Mouse (Mus musculus) stomach, postnatal 0 days (tissue): Measurements from ENCODE around the gene Kptn.

Experiments
- CTCF ChIP-seq: IDR thresholded peaks from 2 replicates; pipeline ENCODE4 v1.5.1; 2016; ENCODE audit warnings: antibody characterized with exemption, low read depth, mild to moderate bottlenecking, moderate library complexity
- EP300 ChIP-seq: optimal IDR thresholded peaks from 2 replicates; pipeline ENCODE3; 2016; ENCODE audit warnings: antibody characterized with exemption

DNA sequence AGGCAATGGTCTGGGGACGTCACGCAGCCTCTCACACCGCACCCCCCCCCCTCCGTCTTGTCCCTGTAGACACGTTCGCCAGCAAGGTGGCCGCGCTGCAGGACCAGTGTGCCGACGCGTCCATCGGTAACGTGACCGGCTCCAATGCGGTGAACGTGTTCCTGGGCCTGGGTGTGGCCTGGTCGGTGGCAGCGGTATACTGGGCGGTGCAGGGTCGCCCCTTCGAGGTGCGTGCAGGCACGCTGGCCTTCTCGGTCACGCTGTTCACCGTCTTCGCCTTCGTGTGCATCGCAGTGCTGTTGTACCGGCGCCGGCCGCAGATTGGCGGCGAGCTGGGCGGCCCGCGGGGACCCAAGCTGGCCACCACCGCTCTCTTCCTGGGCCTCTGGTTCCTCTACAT lies 39.0 kb downstream of the Kptn start:
- no peak for TF ChIP-seq CTCF
- TF ChIP-seq EP300, result no peak
